Mouse (Mus musculus) forebrain, embryonic 12.5 days (tissue): ENCODE data around the gene Apod. TPM values are rescaled to one million over a fixed set of nuclear protein-coding genes. Genes with fewer than 3 reads are reported as not detected.
A peak's percentile ranks its signal among the peaks of the same experiment; 100 is the strongest.

Source experiments
- ATAC-seq: fragments of 200-750 bp; cut with Nextera tagmentation; 2 replicates; pipeline ENCODE4 v1.8.0; 2017; ENCODE audit warnings: moderate TSS enrichment; ENCODE audit not compliant: low FRiP score
- H3K27ac ChIP-seq: fragments of 300-500 bp; sonication (generic); 2 replicates; pipeline ENCODE4 v1.5.1; 2016; ENCODE audit warnings: mild to moderate bottlenecking
- H3K27me3 ChIP-seq: fragments of 300-500 bp; sonication (generic); 2 replicates; pipeline ENCODE4 v1.6.1; 2016; ENCODE audit warnings: mild to moderate bottlenecking
- H3K36me3 ChIP-seq: fragments of 300-500 bp; sonication (generic); replicated peaks from 2 replicates; pipeline ENCODE4 v1.6.1; 2016; ENCODE audit warnings: mild to moderate bottlenecking
- H3K4me1 ChIP-seq: fragments of 300-500 bp; sonication (generic); 2 replicates; pipeline ENCODE4 v1.6.1; 2016
- H3K4me2 ChIP-seq: fragments of 300-500 bp; sonication (generic); 2 replicates; pipeline ENCODE4 v1.6.1; 2016; ENCODE audit warnings: mild to moderate bottlenecking, moderate library complexity
- H3K4me3 ChIP-seq: fragments of 300-500 bp; sonication (generic); replicated peaks from 2 replicates; pipeline ENCODE4 v1.5.1; 2016; ENCODE audit warnings: mild to moderate bottlenecking
- H3K9ac ChIP-seq: fragments of 300-500 bp; sonication (generic); 2 replicates; pipeline ENCODE4 v1.6.1; 2016; ENCODE audit warnings: mild to moderate bottlenecking
- H3K9me3 ChIP-seq: fragments of 300-500 bp; sonication (generic); 2 replicates; pipeline ENCODE4 v1.6.1; 2016
- WGBS: fragments of 180-500 bp; shearing (Covaris S2); methylation state at CpG from one replicate; pipeline ENCODE4 v1.1.7; 2016; 5-methylcytosine and 5-hydroxymethylcytosine counted together
- polyA plus RNA-seq: library from polyadenylated mRNA; unstranded; fragments of >200 nt; fragmentation: Nextera tagmentation; extraction: Ambion mirVana; gene quantifications from 2 replicates; pipeline ENCODE4 v1.2.1, GENCODE M21; 2016

The Apod gene
- 28.3 and 41.7 TPM in 2 replicates for polyA plus RNA-seq

DNA sequence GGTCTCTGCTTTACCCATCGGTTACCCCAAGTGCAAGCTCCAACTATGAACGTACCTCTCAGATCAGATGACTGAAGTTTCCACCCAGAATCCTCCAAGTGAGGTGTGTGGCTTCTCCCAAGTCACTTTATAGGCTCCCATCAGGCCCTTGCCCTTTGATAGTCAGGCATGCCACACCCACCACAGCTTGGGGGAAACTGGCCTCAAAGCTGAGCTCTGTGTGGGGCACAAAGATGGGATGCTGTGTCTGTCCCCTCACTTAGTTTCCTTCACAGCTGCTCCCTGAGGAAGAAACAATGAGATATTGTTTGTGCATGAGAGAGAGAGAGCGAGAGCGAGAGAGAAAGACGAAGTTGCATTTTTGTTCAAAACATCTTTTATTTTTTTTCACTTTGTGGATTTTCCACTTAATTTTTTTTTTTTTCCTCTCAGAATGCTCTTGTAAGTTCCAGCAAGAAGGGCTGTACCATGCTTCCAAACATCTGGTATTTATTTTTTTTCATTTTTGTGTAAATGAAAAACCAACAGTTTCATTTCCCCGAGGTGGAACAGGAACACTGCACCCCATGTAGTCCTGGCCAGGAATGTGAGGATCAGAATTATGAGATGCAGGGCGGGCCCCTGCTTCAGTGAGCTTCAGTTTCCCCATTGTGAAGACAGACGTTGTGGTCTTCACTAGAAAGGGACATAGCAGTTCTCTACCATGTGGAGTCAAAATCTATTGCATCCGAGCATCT is at the start of gene Apod:
Apod (minus strand) TSS at position 312 of the 737 bp plus-strand sequence.
- no peak within 1 kb of the TSS for H3K9ac ChIP-seq
- no peak within 1 kb of the TSS for H3K4me2 ChIP-seq
- peaks cover 11% of the 10 kb centered on the region for H3K4me1 ChIP-seq
- no peaks in the 10 kb centered on the region for H3K9me3 ChIP-seq
- no peaks in the 10 kb centered on the region for H3K36me3 ChIP-seq
- WGBS = 52% methylated on average over 9 of the region's 9 CpGs
- no peak within 1 kb of the TSS for H3K4me3 ChIP-seq
- ATAC-seq = no peak
- H3K27ac ChIP-seq = no peak within 1 kb of the TSS
- no peaks in the 10 kb centered on the region for H3K27me3 ChIP-seq

DNA sequence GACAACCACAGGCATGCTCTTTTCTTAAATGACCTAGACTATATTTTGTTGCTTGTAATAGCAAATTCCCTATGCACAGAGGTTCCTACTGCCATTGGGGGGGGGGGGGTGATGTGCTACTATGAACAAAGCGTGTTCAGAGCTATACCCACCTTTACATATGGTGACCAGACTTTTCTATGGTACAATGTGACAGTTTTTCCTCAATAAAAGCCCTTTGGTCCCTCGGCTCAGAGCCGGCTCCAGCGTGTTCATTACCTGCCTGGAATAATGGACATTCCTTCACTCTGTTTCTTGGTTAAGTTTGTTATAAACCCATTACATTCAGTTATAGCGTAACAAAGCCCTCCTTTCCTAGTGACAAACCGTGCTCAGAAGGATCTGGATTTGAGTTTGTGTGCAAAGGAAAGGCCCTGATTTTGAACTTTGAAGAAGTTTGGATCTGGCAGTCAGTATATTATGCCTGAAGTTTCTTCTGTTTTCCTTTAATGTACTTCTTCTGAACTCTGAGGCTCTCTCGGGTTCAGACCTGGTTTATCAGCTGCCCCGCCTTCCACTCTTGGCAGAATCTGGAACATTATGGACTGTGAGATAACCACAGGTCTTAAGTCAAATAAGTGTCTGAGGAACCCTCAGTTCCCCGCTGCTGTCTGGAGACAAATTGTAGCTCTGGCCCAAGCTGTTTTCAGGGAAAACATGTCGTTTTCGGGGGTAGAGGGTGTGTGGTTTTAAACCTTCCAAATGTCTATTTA is 49.3 kb upstream of the Apod start:
- H3K9ac ChIP-seq = no peak overlapping the region
- 84% methylated on average over 11 of the region's 11 CpGs for WGBS
- no peak overlapping the region for H3K4me3 ChIP-seq
- no peaks in the 10 kb centered on the region for H3K36me3 ChIP-seq
- no peak for ATAC-seq
- H3K9me3 ChIP-seq = no peaks in the 10 kb centered on the region
- no peak overlapping the region for H3K4me2 ChIP-seq
- H3K4me1 ChIP-seq = 0 out of 2 replicates have a peak, but pooled peaks cover 3% of the 10 kb centered on the region
- H3K27ac ChIP-seq = no peak overlapping the region
- H3K27me3 ChIP-seq = peaks cover 5% of the 10 kb centered on the region; the same call in 1 of the 2 replicates

DNA sequence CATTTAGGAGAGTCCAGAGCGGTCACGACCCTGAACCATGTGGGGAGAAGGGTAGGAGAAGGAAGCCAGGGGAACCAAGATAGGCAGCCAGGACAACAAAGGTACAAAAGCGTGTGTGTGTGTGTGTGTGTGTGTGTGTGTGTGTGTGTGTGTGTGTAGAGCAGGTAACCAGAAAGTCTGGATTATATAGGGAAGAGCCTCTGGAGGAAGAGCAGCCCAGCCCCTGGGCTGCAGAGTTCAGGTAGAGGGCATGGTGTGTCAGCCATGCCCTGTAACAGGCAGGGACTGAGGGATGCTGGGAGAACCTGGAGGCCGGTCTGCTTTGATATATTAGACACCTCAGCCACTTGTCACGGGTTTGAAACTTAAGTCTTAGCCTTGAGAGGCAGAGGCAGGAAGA is 44.9 kb upstream of the Apod start:
- Histone ChIP-seq H3K36me3 (no peaks in the 10 kb centered on the region), H3K27ac (no peak overlapping the region), H3K27me3 (peaks cover 13% of the 10 kb centered on the region; the same call in 1 of the 2 replicates), H3K4me1 (peaks cover 3% of the 10 kb centered on the region; the same call in 1 of the 2 replicates), H3K4me2 (no peak overlapping the region), H3K9ac (no peak overlapping the region), H3K9me3 (no peaks in the 10 kb centered on the region), H3K4me3 (no peak overlapping the region)
- WGBS = 61% methylated on average over 5 of the region's 5 CpGs
- ATAC-seq = no peak

DNA sequence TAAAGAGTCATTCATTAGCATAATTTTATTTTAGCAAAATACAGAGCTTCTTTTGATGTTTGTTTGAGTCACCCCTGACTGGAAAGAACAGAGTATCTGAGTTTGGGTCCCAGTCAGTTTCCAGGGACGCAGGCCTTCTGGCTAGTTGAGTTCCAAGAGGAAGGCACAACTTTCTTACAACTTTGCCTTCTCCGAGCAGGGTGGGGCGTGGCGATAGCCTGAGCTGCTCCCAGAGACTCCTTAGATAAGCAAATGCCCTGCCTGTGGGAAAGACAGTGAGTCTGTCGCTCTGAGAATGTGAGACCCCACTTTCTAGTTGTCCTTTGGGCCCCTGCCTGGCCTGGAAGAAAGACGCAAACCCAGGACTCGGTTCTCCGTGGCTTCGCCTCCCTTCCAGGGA is 44.4 kb upstream of the Apod start:
- no peak overlapping the region for H3K4me3 ChIP-seq
- WGBS = 41% methylated on average over 9 of the region's 9 CpGs

DNA sequence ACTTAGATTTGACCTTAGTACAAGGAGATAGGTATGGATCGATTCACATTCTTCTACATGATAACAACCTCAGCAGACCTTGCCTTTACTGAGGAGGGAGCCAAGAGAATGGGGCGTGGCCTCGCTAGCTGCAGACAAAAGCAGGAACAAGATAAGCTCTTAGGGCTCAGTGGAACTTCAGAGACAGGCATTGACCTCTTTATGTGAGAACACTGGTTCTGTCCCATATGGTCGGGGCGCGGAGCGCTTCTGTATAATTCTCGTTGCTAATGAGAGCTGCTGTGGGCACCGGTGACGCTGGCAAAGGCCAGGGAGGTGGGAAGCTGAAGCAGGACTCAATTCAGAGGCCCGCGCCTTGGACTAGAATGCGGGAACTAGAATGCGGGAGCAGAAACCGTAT is 44.0 kb upstream of the Apod start:
- 39% methylated on average over 15 of the region's 15 CpGs for WGBS
- H3K4me2 ChIP-seq = no peak overlapping the region

More for the DNA sequence above, 44.4 kb upstream of the Apod start:
- Histone ChIP-seq H3K9ac (no peak overlapping the region), H3K9me3 (no peaks in the 10 kb centered on the region), H3K27me3 (peaks cover 13% of the 10 kb centered on the region; the same call in 1 of the 2 replicates), H3K4me2 (no peak overlapping the region), H3K36me3 (no peaks in the 10 kb centered on the region), H3K27ac (no peak overlapping the region), H3K4me1 (peaks cover 3% of the 10 kb centered on the region; the same call in 1 of the 2 replicates)
- ATAC-seq = no peak

DNA sequence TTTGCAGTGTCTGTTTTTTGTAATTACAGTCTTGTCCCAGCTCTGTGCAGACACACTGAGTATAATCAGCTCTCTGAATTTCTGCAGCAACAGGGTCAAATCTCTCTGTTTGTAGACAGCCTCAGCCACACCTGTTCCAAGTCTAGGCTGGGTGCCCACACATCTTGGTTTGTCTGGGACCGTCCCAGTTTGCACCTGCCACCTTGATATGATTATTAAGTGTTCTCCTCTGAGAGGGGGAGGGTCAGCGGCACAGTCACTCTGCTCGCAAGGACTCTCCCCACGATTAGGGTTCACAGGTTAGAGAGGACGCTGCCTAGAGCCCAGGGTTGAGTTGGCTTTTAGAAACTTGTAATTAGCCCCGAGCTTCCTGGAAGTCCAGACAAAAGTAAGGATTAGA is 41.3 kb upstream of the Apod start:
- H3K4me1 ChIP-seq = peaks cover 3% of the 10 kb centered on the region; the same call in 1 of the 2 replicates
- ATAC-seq = no peak
- H3K4me3 ChIP-seq = no peak overlapping the region
- H3K27me3 ChIP-seq = peaks cover 14% of the 10 kb centered on the region; the same call in 1 of the 2 replicates
- no peak overlapping the region for H3K9ac ChIP-seq
- no peaks in the 10 kb centered on the region for H3K9me3 ChIP-seq
- 67% methylated on average over 6 of the region's 6 CpGs for WGBS
- H3K36me3 ChIP-seq = no peaks in the 10 kb centered on the region
- no peak overlapping the region for H3K27ac ChIP-seq
- H3K4me2 ChIP-seq = no peak overlapping the region

More for the DNA sequence above, 44.0 kb upstream of the Apod start:
- Histone ChIP-seq H3K4me3 (no peak overlapping the region), H3K4me1 (peaks cover 3% of the 10 kb centered on the region; the same call in 1 of the 2 replicates), H3K9me3 (no peaks in the 10 kb centered on the region), H3K9ac (no peak overlapping the region), H3K27ac (no peak overlapping the region), H3K36me3 (no peaks in the 10 kb centered on the region), H3K27me3 (peaks cover 13% of the 10 kb centered on the region; the same call in 1 of the 2 replicates)
- ATAC-seq = no peak

DNA sequence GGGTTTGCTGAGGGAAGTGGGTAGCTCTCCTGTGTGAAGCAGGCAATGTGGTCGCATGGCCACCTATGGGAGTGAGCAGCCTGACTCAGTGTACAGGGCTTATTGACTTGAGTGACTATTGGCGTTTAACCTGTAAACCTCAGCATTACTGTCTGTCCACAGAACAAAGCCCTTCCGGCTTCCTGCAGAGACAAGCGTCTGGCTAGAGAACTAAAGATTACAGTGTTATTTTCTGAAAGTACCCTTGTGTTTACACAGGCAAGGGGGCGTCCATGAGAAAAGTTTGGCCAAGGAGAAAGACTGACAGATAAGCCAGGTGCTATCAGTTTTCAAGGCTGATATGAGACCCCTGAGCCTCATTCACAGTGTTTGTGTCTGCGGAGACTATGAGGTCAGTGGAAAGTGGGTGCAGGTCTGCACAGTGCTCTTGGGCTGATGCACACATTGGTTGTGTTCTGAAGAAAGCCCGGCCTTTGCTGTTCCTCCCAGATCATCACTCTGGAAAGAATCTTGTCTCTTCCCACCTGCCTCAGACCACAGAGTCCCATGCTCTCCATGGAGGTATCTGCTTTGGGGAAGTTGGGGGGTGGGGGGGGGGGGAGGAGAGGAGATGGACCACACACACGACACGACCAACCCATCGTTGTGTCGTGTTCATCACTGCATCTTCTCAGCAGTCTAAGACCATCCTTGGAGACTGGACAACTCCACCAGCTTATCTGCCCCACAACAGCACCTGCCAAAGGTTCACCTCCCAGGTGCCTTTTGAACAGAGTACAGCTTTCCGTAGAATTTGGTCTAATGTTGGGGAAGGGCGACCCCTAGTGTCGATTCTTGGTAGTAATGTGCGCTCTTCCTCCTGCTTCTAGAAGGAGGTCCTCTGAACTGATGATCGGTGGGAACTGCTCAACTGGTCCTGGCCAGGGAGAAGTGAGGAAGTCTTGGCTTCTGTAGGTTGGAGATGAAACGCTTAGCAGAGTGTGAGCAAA is 40.0 kb upstream of the Apod start:
- Histone ChIP-seq H3K36me3 (no peaks in the 10 kb centered on the region), H3K27ac (no peak overlapping the region), H3K27me3 (peaks cover 16% of the 10 kb centered on the region; the same call in 1 of the 2 replicates), H3K9me3 (no peaks in the 10 kb centered on the region), H3K4me1 (peaks cover 3% of the 10 kb centered on the region; the same call in 1 of the 2 replicates), H3K9ac (no peak overlapping the region), H3K4me3 (no peak overlapping the region), H3K4me2 (peak overlapping the region; percentile 26; the same call in 1 of the 2 replicates)
- peak; percentile 75 for ATAC-seq
- 29% methylated on average over 17 of the region's 17 CpGs for WGBS

DNA sequence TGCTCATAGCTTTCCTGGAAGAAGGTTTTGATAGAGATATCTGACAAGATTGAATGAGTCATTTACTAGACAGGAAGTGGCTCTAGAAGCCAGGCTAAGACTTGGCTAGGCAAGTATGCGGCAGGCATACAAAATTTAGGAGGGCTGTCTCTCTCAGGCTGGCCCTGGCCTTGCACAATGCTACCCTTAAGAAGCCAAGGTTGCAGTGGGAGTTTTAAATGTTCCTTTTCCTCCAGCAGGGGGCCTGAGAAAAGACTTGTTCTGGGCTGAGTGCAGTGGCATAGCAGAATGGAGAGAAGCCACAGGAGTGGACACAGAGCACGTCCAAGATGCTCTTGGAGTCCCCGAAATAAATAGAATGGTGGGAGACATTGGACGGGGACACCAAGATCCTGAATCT is 38.4 kb upstream of the Apod start:
- Histone ChIP-seq H3K4me3 (no peak overlapping the region), H3K4me2 (no peak overlapping the region), H3K27ac (no peak overlapping the region), H3K36me3 (no peaks in the 10 kb centered on the region), H3K27me3 (peaks cover 17% of the 10 kb centered on the region; the same call in 1 of the 2 replicates), H3K9me3 (no peaks in the 10 kb centered on the region), H3K4me1 (peaks cover 3% of the 10 kb centered on the region; the same call in 1 of the 2 replicates), H3K9ac (no peak overlapping the region)
- WGBS = 70% methylated on average over 4 of the region's 4 CpGs
- no peak for ATAC-seq

DNA sequence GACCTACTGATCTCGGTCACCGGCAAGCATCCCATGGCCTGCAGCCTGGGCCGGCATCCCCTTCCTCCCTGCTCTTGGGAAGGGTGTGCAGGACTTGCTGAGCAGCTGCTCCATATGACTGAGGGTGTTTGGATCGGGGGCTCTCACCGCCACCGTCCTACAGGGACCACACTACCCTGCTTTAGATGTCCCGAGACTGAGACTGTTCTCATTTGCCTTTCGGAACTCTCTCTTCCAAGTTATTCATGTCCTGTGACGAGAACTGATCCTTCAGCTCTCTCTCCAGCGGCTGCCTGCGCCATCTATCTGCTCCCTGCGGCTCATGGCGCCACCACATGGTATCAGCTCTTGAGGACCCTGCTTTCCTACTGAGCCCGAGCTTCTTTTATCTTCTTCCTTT is 33.0 kb upstream of the Apod start:
- peaks cover 13% of the 10 kb centered on the region for H3K4me1 ChIP-seq
- 9% methylated on average over 14 of the region's 14 CpGs for WGBS
- peak overlapping the region; percentile 48 for H3K4me2 ChIP-seq
- peak overlapping the region; percentile 14; the same call in 1 of the 2 replicates for H3K4me3 ChIP-seq
- no peaks in the 10 kb centered on the region for H3K36me3 ChIP-seq
- no peaks in the 10 kb centered on the region for H3K9me3 ChIP-seq
- peaks cover 9% of the 10 kb centered on the region; the same call in 1 of the 2 replicates for H3K27me3 ChIP-seq
- H3K9ac ChIP-seq = no peak overlapping the region
- H3K27ac ChIP-seq = no peak overlapping the region
- 0 out of 2 replicates have a peak, but pooled peaks have one; percentile 46 for ATAC-seq

DNA sequence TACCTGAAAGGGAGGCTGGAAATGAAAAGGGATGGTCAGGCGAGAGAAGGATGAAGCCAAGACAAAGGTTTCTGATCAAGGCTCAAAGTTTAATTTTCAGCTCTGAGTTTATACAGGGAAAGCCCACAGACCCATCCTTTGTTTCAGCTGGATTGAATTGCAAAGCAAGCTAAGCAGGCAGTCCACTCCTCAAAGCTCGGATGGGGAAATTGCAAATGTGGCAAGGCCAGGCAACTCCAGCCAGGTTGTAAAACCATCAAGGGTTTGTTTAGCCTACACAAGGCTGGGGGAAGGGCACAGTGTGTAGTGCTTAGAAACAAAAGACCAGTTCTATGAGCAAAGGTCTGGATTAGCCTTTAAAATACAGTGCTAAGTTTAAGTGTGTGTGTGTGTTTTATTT is 28.4 kb upstream of the Apod start:
- ATAC-seq = no peak
- H3K9ac ChIP-seq = no peak overlapping the region

DNA sequence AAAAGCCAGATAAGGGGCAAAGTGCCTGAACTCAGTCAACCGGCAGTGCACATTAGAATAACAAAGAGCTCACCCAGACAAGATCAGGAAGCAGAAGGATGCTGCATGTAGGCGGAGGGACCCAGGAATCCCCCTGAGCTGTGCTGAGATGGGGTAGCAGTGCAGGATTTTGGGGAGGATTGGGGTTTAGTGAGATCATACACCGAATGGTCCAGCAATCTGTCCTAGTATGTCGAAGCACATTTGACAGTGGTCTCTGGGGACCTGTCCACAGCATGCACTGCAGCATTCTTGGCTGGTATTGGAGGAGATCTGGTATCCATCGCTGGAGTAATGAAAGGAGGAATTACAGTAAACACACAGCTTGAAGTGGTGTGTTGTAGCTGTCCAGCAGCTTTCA is 27.9 kb upstream of the Apod start:
- Histone ChIP-seq H3K4me1 (peaks cover 15% of the 10 kb centered on the region), H3K36me3 (no peaks in the 10 kb centered on the region), H3K27ac (no peak overlapping the region), H3K4me3 (no peak overlapping the region), H3K9me3 (no peaks in the 10 kb centered on the region), H3K27me3 (no peaks in the 10 kb centered on the region), H3K9ac (no peak overlapping the region), H3K4me2 (no peak overlapping the region)
- ATAC-seq = no peak
- 21% methylated on average over 5 of the region's 5 CpGs for WGBS

More for the DNA sequence above, 28.4 kb upstream of the Apod start:
- Histone ChIP-seq H3K4me3 (no peak overlapping the region), H3K36me3 (no peaks in the 10 kb centered on the region), H3K27me3 (no peaks in the 10 kb centered on the region), H3K27ac (no peak overlapping the region), H3K9me3 (no peaks in the 10 kb centered on the region), H3K4me2 (no peak overlapping the region), H3K4me1 (peaks cover 17% of the 10 kb centered on the region)
- 21% methylated on average over 2 of the region's 2 CpGs for WGBS
